Mouse (Mus musculus): Measurements from ENCODE around the gene Mcat. TPM values are rescaled to one million over a fixed set of nuclear protein-coding genes. Genes with fewer than 3 reads are reported as not detected.

The Mcat gene
- 25.0 and 30.4 TPM in 2 replicates for polyA plus RNA-seq (2012; rRNA removed)

DNA sequence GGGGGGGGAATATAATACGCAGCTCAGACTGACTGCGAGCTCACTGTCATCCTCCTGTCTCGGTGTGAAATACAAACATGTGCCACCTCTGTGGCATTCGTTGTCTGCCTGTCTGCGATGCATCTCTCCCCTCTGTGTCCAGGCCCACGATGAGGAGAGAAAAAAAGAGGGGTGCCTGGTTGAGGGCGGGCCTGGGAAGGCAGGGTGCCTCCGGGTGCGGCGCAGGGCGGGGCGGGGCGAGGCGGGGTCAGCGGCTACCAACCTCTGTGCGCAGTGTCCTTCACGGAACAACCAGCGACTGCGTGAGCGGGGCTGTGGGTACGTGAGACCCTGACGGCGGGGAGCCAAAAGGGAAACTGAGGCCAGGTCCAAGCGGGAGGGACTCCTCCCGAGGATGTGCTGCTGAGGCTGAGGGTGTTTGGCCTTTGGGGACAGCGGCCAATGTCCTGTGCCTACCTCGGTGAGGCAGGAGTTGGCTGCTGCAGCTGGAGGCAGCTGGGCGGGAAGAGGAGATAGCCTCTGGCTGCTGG is at the start of gene Mcat, which contains the start of gene Tspo:
TSS of gene Mcat (minus strand) at position 461 of the 530 bp plus-strand sequence.
TSS of gene Tspo (plus strand) at position 266 of the 530 bp plus-strand sequence.

DNA sequence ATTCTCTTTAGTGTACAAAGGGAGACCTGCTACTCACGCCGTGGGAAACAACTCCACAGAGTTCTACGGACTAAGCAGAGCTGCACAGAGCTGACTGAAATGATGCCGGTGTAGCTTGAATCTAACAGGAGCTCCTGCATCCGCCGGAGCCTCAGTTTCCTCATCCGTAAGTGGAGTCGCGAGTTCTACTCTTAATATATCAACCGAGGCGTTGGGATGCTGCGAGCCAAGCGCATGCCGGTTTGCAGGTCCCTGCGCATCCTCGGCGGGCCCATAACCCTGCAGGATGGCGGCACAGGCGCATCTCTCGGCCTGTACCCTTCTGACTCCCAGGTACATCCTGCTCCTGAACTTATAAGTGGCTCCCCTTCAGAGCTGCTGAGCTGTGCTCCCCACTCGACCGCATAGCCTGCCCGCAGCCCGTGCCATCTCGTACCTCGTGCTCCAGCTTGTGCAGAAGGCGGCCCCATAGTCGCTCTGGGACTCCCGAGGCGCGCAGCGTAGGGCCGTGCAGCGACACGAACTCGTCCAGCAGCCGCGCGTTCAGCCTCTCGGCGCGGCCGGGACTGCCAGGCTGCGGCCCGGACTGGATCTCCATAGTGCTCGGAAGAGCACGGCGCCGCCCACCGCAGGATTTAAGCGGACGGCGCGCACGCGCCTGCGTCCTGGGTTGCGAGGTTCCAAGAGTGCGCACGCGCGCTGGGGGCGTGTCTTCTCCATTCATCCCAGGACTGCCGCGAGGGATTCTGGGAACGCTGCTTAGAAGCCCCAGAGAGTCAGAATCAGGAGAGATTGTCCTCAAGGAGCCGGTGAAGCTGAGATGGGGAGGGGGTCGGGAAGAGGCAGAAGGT is 31.2 kb upstream of the Mcat start, which contains the start of gene Ttll12:
TSS of gene Ttll12 (minus strand) at position 645 of the 851 bp plus-strand sequence.

DNA sequence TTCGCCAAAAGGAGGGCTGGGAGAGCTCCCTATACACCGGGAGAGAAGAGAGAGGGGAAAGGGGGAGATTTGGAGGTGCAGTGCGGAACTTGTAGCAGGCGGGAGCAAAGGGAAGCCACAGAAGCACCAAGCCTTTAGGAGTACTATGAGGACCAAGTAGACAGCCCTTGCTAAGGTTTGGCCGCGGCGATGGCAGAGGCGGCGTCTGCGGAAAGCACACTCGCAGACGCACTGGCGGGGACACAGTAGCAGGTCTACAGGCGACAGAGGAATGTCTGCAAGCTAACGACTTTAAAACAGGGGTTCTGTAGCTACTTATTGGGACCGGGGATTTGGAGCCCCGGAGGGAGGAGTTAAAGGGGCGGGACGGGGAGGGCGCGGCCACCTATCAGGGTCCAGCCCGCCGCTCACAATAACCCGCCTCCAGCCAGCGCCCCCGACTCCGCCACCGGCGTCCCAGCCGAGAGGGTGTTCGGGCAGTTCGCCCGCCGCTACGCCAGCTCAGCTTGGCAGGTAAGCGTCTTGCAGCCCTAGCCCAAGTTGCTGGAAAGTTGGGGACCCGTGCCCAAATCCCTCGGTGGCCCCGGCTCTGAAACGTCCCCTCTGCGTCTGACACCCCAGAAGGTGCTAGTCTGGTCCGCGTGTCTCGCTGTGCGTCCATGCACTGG is 37.0 kb downstream of the Mcat start, which contains the start of gene Bik:
TSS of gene Bik (plus strand) at position 439 of the 668 bp plus-strand sequence.

DNA sequence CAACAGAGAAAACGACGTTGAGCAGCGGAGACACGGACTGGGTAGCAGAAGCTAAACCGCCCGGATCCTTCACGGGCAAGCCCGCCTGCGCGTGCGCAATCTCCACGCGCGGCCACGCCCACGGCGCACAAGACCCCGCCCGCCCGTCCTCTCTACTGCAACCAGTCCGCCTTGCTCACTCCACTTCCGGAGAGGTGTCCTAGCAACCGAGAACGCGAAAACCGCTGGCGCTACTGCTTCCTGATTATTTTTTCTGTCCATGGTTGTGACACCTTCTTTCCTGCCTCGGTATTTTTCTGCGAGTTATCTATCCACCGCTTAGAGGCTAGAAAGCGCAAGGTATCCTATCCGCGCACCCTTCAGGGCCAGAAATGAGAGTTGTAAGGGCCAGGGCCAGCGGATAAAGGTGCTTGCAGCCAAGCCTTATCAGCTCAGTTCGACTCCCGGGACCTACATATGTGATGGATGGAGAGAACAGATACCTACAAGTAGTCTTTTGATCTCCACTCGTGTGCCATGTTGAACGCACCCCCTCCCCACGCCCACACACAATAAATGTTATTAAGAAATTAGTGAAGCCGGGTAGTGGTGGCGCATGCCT is 52.7 kb downstream of the Mcat start, which contains the start of gene Ttll1:
TSS of gene Ttll1 (minus strand) at position 89 of the 601 bp plus-strand sequence.

Other genes starting within 250 kb of the Mcat start
- gene Arfgap3, start 213.5 kb downstream of the Mcat start, polyA plus RNA-seq (2012; rRNA removed), result 69.5 and 82.3 TPM in 2 replicates
- 71.5 and 72.2 TPM in 2 replicates for gene Pacsin2, start 99.2 kb downstream of the Mcat start, polyA plus RNA-seq (2012; rRNA removed)
- gene Ttll1, start 52.9 kb downstream of the Mcat start, polyA plus RNA-seq (2012; rRNA removed), result 6.0 and 7.4 TPM in 2 replicates
- 12.6 and 24.5 TPM in 2 replicates for gene Bik, start 36.9 kb downstream of the Mcat start, polyA plus RNA-seq (2012; rRNA removed)
- 507 and 539 TPM in 2 replicates for gene Tspo, start 195 bp downstream of the Mcat start, polyA plus RNA-seq (2012; rRNA removed)
- gene Ttll12, start 31.4 kb upstream of the Mcat start, polyA plus RNA-seq (2012; rRNA removed), result 24.5 and 28.4 TPM in 2 replicates
- gene Scube1, start 161.2 kb upstream of the Mcat start, polyA plus RNA-seq (2012; rRNA removed), result 12.8 and 16.2 TPM in 2 replicates
- gene Mpped1, start 215.7 kb upstream of the Mcat start, polyA plus RNA-seq (2012; rRNA removed), result not detected in 2 replicates

Measured in colon, adult 2 months (tissue).